In genomic region chr2:96547171-96547570, GRCm38 (mm10) we compare ENCODE assay signal across 29 mouse cellular contexts.
"Had no signal": no experiment of that assay in that cellular context is flagged by ENCODE, and none has a peak within 500 bp of the region (broad histone marks: within the 10 kb centered on the region; RNA-seq: fewer than 3 reads in every experiment).

No protein-coding gene starts in this region.

- H3K4me3 ChIP-seq: left cerebral cortex, adult 2 months; limb, embryonic 10.5 days; limb, embryonic 12.5 days; limb, embryonic 13.5 days; limb, embryonic 15.5 days; liver, embryonic 12.5 days; liver, embryonic 13.5 days; liver, embryonic 15.5 days; lung, embryonic 15.5 days; megakaryocyte, embryonic 14.5 days; midbrain, embryonic 10.5 days; midbrain, embryonic 12.5 days; midbrain, embryonic 13.5 days; midbrain, embryonic 15.5 days; myocyte had no signal

- H3K4me1 ChIP-seq: limb, embryonic 10.5 days; limb, embryonic 12.5 days; limb, embryonic 13.5 days; limb, embryonic 15.5 days; liver, embryonic 12.5 days; liver, embryonic 13.5 days; liver, embryonic 15.5 days; lung, embryonic 15.5 days; megakaryocyte, embryonic 14.5 days; midbrain, embryonic 10.5 days; midbrain, embryonic 12.5 days; midbrain, embryonic 13.5 days; midbrain, embryonic 15.5 days had no signal

- H3K27ac ChIP-seq: left cerebral cortex, adult 2 months; limb, embryonic 10.5 days; limb, embryonic 12.5 days; limb, embryonic 13.5 days; limb, embryonic 15.5 days; liver, embryonic 12.5 days; liver, embryonic 13.5 days; liver, embryonic 14.5 days; liver, embryonic 15.5 days; lung, embryonic 15.5 days; macrophage; midbrain, embryonic 10.5 days; midbrain, embryonic 12.5 days; midbrain, embryonic 13.5 days; midbrain, embryonic 15.5 days had no signal

- H3K36me3 ChIP-seq: limb, embryonic 10.5 days; limb, embryonic 12.5 days; limb, embryonic 13.5 days; limb, embryonic 15.5 days; liver, embryonic 12.5 days; liver, embryonic 13.5 days; liver, embryonic 15.5 days; lung, embryonic 15.5 days; midbrain, embryonic 10.5 days; midbrain, embryonic 12.5 days; midbrain, embryonic 13.5 days; midbrain, embryonic 15.5 days had no signal

- ATAC-seq: liver, embryonic 12.5 days; liver, postnatal 0 days; lung, postnatal 0 days; midbrain, embryonic 13.5 days; midbrain, embryonic 15.5 days; midbrain, embryonic 16.5 days had no signal

- H3K27me3 ChIP-seq: limb, embryonic 12.5 days; limb, embryonic 13.5 days; limb, embryonic 15.5 days; liver, embryonic 12.5 days; liver, embryonic 13.5 days; liver, embryonic 15.5 days; lung, embryonic 15.5 days; megakaryocyte, embryonic 14.5 days; midbrain, embryonic 12.5 days; midbrain, embryonic 13.5 days; midbrain, embryonic 15.5 days had no signal

- DNase-seq: left cerebral cortex, postnatal 4 days; liver; liver, embryonic 13.5 days; liver, postnatal 0 days; lung, adult 18-20 months; lung, adult 2 months; lung, embryonic 14.5 days; lung, postnatal 10 days; lung, postnatal 14 days; lung, postnatal 36 days; lung, postnatal 4 days had no signal
